Mouse (Mus musculus) right cerebral cortex, postnatal 10 days (tissue): ENCODE results near the gene Mss51.

Experiments used
- DNase-seq, 2 experiments: peaks; one replicate each; pipeline ENCODE4 v3.0.0; 2021; ENCODE audit warnings: low spot score in 2 of 2

The Mss51 gene

DNA sequence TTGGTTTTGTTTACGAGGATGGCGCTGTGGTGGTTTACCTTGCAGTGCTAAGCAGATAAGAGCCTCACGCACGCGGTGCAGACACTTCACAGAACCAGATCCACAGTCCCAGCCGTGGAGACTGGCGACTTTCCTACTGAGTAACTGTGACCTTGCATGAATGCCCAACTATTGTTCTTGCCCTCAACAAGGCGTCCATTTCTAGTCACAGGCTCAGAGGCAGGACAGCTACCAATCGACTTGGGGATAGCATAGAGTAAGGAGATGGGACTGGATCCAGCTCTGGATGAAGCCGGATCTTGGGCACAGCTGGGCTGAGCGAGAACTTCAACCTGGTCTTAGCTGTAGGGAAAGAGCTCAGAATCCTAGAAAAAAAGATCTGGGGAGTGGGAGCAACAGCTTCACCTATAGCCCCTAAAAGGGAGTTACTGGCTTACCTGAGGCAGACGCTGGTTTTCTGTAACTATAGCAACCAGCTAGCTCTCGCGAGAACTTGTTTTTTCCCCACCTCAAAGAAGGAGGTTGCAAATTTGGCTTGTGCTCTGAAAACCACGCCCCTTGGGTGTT lies 44.9 kb downstream of the Mss51 start, which contains the start of gene Cfap70:
Cfap70 (minus strand) TSS at position 462 of the 567 bp plus-strand sequence.
- DNase-seq: peak; percentile 78 to 84

- DNase-seq: peak in 1 of 2 experiments; percentile 34
These were observed 45.4 kb downstream of the Mss51 start for GRCm38 (mm10) chr14:20451302-20451701.

- peak; percentile 39 to 47 for DNase-seq
These were observed 49.5 kb downstream of the Mss51 start for GRCm38 (mm10) chr14:20447209-20447608.

DNA sequence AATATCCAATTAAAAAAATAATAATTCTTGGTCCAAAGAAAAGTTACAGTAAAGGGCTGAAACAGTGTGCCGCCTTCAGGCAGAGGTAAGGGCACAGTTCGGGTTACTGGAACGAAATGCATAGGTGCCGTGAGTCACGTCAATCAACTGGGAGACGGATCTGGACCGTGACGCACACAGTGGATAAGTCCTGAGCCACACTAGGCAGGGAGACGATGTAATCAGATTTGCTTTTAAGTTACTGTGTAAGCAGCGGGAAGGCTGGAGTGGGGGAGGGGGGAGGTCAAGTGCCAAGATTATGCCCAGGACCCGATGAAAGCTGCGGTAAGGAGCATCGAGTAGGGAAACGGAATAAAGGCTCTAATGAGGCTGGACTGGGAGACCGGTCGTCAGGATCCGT lies 54.4 kb downstream of the Mss51 start:
- no peak for DNase-seq

- no peak for DNase-seq
These were observed 59.7 kb downstream of the Mss51 start for GRCm38 (mm10) chr14:20436976-20437375.
